Mouse (Mus musculus): ENCODE measurements around the gene Dnmt3l.

Dnmt3l gene

GRCm38 (mm10) chr10:78031987-78032386 lies 9.8 kb upstream of the Dnmt3l start:
- DNase-seq (ENCODE audit: low spot score), result no peak

GRCm38 (mm10) chr10:78037139-78037538 lies 4.6 kb upstream of the Dnmt3l start:
- no peak for DNase-seq (ENCODE audit: low spot score)

DNA sequence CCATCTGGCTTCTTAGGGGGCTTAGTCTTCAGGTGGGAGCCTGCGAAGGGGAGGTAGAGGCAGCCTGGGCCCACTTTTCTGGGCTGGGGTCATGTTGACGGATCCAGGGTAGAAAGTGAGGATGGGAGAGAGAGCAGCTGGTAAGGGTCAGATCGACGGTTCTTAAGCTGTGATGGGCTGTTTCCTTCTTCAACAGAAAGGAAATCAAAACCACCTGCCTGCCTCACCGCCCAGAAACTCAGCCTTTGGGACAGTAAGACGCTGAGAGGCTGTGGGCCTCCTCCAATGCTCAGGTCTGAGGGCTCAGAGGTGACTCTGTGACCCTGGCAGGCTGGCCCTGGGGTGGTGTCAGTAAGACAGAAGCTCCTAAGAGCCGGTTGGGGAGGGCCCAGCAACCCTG lies 349 bp downstream of the Dnmt3l start:
- DNase-seq (ENCODE audit: low spot score), result no peak

- DNase-seq (ENCODE audit: low spot score), result no peak
These were observed 1.1 kb downstream of the Dnmt3l start for GRCm38 (mm10) chr10:78042697-78043405.

DNA sequence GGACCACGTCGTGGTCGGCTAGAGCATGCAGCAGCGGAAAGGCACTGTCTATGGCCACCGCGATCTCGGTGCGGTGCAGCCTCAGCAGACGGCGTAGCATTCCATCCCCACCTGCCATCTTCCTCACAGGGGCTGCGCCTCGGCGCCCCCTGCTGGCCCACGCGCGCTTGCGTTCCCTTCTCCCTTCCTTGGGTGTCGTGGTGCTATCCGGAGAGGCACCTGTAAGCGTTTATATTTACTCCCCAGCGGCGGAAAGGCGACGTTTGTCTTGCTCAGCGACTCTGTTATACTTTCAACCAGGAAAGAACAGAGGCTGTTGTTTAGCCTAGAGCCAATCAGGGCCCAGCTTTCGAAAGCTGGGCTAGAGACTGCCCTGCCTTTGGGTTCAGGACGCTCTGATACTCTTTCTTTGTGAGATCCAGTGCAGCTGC lies 1.7 kb downstream of the Dnmt3l start, which contains the start of gene Aire:
TSS of gene Aire (minus strand) at position 205 of the 431 bp plus-strand sequence.
- DNase-seq (ENCODE audit: low spot score), result no peak

- no peak for DNase-seq (ENCODE audit: low spot score)
These were observed 2.8 kb downstream of the Dnmt3l start for GRCm38 (mm10) chr10:78044531-78044930.

GRCm38 (mm10) chr10:78046388-78046787 lies 4.6 kb downstream of the Dnmt3l start:
- DNase-seq (ENCODE audit: low spot score), result no peak

DNA sequence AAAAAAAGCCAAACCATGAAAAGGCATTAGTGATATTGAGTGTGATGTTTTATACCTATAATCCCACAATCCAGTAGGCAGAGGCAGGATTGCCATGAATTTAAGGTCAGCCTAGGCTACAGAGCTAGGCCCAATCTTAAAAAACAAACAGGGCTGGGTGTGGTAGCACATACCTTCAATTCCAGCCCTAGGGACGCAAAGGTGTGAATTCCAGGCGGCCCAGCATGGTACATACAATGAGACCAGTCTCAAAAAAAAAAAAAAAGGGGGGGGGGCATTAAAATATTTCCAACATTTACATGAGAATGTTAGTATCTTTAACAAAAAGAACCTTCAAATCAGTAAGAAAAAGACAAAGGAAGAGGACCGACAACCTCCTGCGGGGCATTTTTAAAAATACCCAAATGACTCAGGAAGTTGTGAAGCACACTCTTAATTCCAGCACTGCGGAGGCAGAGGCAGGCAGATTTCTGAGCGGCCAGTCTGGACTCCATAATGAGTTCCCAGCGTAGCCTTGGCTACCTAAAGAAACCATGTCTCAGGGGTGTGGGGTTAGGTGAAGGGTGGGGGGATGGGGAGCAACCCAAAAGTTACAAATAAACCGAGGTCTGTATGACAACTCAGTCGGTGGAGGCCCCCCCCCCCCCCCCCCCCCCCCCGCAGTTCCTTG lies 6.4 kb downstream of the Dnmt3l start:
- DNase-seq (ENCODE audit: low spot score), result no peak

DNA sequence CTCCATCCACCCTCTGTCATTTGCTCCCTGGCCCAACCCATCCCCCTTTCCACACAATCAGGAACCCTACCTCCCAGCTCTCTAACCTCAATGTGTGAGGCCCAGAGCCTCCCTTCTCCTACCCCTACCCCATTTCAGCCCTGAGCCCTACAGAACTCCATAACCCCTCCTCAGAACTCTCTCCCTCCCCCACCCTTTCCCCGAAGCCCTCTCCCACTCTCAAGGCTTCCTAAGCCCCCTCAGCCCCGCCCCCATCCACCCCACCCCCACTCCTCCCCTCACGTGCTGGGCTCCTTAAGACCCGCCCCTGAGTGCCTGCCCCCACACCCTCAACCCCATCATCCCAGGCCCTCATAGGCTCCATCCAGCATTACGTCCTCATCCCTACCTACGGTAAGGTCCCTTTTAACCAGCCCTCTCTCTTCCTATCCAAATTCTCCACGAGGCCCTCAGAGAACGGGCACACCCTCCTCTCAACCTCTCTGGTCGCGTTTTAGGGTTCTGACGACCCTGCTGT lies 7.8 kb downstream of the Dnmt3l start:
- DNase-seq (ENCODE audit: low spot score), result no peak

GRCm38 (mm10) chr10:78054633-78055565 lies 13.2 kb downstream of the Dnmt3l start:
- DNase-seq (ENCODE audit: low spot score), result no peak

DNA sequence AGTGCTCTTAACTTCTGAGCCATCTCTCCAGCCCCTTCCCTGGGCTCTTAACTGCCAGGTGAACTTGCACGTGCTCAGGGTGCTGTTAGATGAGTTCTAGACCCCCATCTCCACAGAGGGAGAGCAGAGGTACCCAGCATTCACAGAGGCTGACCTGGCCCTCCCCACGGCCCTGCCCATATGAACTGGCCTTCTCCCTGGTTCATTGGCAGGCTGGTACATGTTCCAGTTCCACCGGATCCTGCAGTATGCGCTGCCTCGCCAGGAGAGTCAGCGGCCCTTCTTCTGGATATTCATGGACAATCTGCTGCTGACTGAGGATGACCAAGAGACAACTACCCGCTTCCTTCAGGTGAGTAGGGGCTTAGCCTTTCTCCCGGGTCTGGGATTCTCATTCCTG lies 15.3 kb downstream of the Dnmt3l start:
- no peak for DNase-seq (ENCODE audit: low spot score)

GRCm38 (mm10) chr10:78063122-78063521 lies 21.4 kb downstream of the Dnmt3l start:
- DNase-seq (ENCODE audit: low spot score), result no peak

- no peak for DNase-seq (ENCODE audit: low spot score)
These were observed 25.5 kb downstream of the Dnmt3l start for GRCm38 (mm10) chr10:78067226-78067625.

- DNase-seq (ENCODE audit: low spot score), result no peak
These were observed 26.8 kb downstream of the Dnmt3l start for GRCm38 (mm10) chr10:78068541-78068940.

GRCm38 (mm10) chr10:78069101-78070011 lies 27.6 kb downstream of the Dnmt3l start, which contains the start of gene Icosl:
Icosl (plus strand) TSS chr10:78069302.
- peak; percentile 40 for DNase-seq (ENCODE audit: low spot score)

- DNase-seq (ENCODE audit: low spot score), result no peak
These were observed 32.4 kb downstream of the Dnmt3l start for GRCm38 (mm10) chr10:78074151-78074550.

DNA sequence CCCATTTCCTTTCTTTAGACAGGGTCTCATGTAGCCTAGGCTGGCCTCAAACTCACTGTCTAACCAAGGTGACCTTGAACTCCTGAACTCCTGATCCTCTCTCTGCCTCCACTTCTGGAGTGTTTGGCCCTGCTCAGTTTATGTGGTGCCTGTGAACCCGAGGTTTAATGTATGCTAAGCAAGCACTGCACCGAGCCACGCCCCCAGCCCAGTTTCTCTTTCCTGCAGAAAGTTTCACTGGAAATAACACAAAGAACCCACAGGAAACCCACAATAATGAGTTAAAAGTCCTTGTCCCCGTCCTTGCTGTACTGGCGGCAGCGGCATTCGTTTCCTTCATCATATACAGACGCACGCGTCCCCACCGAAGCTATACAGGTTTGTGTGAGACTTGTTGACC lies 33.2 kb downstream of the Dnmt3l start:
- DNase-seq (ENCODE audit: low spot score), result no peak

- no peak for DNase-seq (ENCODE audit: low spot score)
These were observed 36.1 kb downstream of the Dnmt3l start for GRCm38 (mm10) chr10:78077862-78078261.

DNA sequence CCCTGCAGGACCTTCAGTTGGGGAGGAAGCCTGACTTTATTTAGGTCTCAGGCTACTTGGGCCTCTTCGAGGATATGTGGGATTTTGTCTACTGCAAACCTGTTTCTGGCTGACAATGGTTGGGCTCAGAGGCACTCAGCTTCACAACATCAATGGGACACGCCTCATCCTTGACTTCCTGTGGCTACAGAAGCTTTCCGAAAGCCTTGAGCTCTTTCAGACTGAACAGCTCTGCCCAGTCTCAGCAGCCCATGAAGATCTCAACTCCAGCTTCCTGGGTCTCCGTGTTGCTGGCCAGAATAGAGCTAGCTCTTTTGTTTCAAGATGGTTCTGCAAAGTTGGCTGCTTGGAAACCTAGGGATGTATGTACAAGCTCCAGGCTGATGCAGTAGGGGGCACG lies 36.5 kb downstream of the Dnmt3l start:
- DNase-seq (ENCODE audit: low spot score), result no peak

DNA sequence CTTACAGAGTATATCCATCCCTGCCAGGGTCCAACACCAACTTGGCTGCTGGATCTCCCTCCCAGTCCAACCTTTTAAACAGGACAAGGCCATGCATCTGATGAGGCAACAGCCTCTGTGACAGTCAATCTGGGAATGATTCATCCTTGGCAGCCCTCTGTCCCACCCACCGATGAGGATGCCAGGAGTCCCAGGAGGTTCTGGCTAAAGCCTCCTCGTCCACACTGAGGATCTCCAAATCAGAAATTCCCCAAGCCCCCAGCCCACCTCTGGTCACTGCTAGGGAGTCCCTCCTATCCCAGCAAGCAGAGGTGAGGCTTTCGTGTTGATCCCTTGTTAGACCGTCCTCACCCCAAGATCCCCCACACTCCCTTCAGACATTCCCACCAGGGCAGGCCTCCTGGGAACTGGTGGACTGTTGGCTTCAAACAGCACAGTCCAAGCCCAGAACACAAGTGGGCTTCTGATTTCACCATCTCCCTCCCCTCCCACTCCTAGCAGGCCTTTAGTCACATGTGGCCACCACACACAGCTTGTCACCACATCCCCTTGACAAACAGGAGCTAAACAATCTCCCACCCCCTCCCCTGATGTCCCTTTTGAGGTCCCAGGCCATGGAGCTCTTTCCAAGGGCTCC lies 38.3 kb downstream of the Dnmt3l start:
- DNase-seq (ENCODE audit: low spot score), result no peak

DNA sequence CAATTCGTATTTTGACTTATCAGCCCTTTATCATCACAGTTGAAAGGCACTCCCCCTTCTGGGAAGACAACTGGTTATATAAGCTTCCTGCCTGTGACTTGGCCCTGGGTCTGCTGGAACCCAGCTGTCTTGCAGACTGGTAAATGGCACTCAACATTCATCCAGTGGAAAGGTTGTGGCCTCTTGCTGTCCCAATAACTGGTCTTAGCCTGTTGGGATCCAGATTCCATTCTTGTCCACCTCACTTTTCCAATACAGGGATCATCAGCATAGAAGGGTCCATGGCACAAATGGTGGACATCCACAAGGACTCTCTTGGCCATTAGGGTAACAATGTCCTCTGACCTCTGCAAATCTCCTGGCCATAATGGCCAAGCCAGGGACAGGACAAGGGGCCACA lies 42.3 kb downstream of the Dnmt3l start:
- no peak for DNase-seq (ENCODE audit: low spot score)
